Mouse (Mus musculus) layer of hippocampus, postnatal 10 days (tissue): ENCODE data around the gene Sec61g. TPM values are rescaled to one million over a fixed set of nuclear protein-coding genes. Genes with fewer than 3 reads are reported as not detected.

Source experiments
- total RNA-seq, 2 experiments: library from RNA; stranded (reverse); gene quantifications; 2 replicates each; pipeline ENCODE4 v1.2.3; 2021

Gene Sec61g
- total RNA-seq, 2 experiments from 2014 or later = 9.4 to 14.1 TPM

Other genes starting within 250 kb of the Sec61g start
- gene Egfr, start 243.7 kb upstream of the Sec61g start, total RNA-seq = 10 to 100 TPM; 19.6 to 22.5 TPM